Comparison of ENCODE assay signal across 8 mouse cellular contexts in genomic region chr5:123603496-123603895, GRCm38 (mm10). TPM values are rescaled to one million over a fixed set of nuclear protein-coding genes. Genes with fewer than 3 reads are reported as not detected.
A peak's percentile ranks its signal among the peaks of the same experiment; 100 is the strongest.
DNase-seq lines count a peak whose midpoint lies in the region; ATAC-seq and TF ChIP-seq lines count a peak whose summit lies in the region.

No protein-coding gene starts in this region.

- H3K4me3 ChIP-seq in lung, adult 2 months (replicated peaks; ENCODE audit: extremely low read depth, low read depth, low read length): peak overlapping the region; percentile 52
- H3K4me3 ChIP-seq in heart, embryonic 16.5 days (ENCODE audit: low read length): no peak overlapping the region

- H3K9me3 ChIP-seq in heart, embryonic 16.5 days (replicated peaks; ENCODE audit: control insufficient read depth, low read length): no peaks in the 10 kb centered on the region

- WGBS in lung, adult 2 months: 38% methylated on average over 11 of the region's 11 CpGs
- WGBS in heart, embryonic 16.5 days: 27% methylated on average over 11 of the region's 11 CpGs

- H3K36me3 ChIP-seq in heart, embryonic 16.5 days (ENCODE audit: control insufficient read depth, insufficient read depth): peaks cover 30% of the 10 kb centered on the region

- H3K4me1 ChIP-seq in lung, adult 2 months (ENCODE audit: control insufficient read depth, insufficient read depth, low read length): peaks cover 4% of the 10 kb centered on the region
- peaks cover 14% of the 10 kb centered on the region for H3K4me1 ChIP-seq in heart, embryonic 16.5 days (ENCODE audit: control insufficient read depth, insufficient read depth, low read length)

- 0 out of 2 replicates have a peak, but pooled peaks have one; percentile 25 for TF ChIP-seq POLR2A in lung, adult 2 months (IDR thresholded peaks at IDR 0.05; ENCODE audit: borderline replicate concordance, extremely low read depth, low read depth, low read length)

- H3K27me3 ChIP-seq in heart, embryonic 16.5 days (ENCODE audit: control insufficient read depth, insufficient read depth, low read length): no peaks in the 10 kb centered on the region

- no peak for TF ChIP-seq CTCF in lung, adult 2 months (IDR thresholded peaks at IDR 0.05; ENCODE audit: insufficient read depth, low read length)

- H3K9ac ChIP-seq in heart, embryonic 16.5 days (ENCODE audit: low read length): no peak overlapping the region

- no peak overlapping the region for H3K4me2 ChIP-seq in heart, embryonic 16.5 days (ENCODE audit: low read depth, low read length)

- no peak overlapping the region for H3K27ac ChIP-seq in heart, embryonic 16.5 days (ENCODE audit: low read length)

- DNase-seq in adrenal gland, adult (ENCODE audit: inconsistent age in 2 of 2, low spot score in 1 of 2): peak; percentile 48 to 79
- DNase-seq in adrenal gland, adult 8-10 months: no peak
- DNase-seq in lung, adult 2 months: no peak
- DNase-seq in lung, postnatal 4 days: no peak
- DNase-seq in mesoderm, embryonic 11.5 days (ENCODE audit: low read depth, low spot score): peak; percentile 7
- no peak for DNase-seq in spleen, adult 18-20 months
- no peak for DNase-seq in cerebellum, adult 11 months

- 0 out of 2 replicates have a peak, but pooled peaks have one; percentile 39 for ATAC-seq in heart, embryonic 16.5 days (replicated peaks; ENCODE audit: extremely low read depth, insufficient read depth, low FRiP score)

RNA-seq across cellular contexts. Expression of gene Vps33a, which starts 30.7 kb away (rescaled TPM):
- total RNA-seq in adrenal gland, adult 8-10 months (2022): 10 to 100 TPM; 53.7 to 68.7 (median 64.1) TPM
- 12.9 and 15.9 TPM in 2 replicates for polyA plus RNA-seq in lung, adult 2 months (2012; rRNA removed)
- 21.5 and 26.3 TPM in 2 replicates for polyA plus RNA-seq in heart, embryonic 16.5 days (2015; fragmentation: Nextera tagmentation; extraction: Ambion mirVana)

Comparison
In these comparisons a context has a peak if more than half of its experiments do, and no peak if none do; other contexts are left out.
1. DNase-seq: peak in adrenal gland, adult (2 of 2) and mesoderm, embryonic 11.5 days (single experiment); none in adrenal gland, adult 8-10 months (single experiment), lung, adult 2 months (single experiment), lung, postnatal 4 days (0 of 2), spleen, adult 18-20 months (0 of 2) and cerebellum, adult 11 months (single experiment).